Mouse (Mus musculus) ovary, adult 18-20 months (tissue): ENCODE measurements around the gene Cdc42ep3.

Source experiments
- DNase-seq: peaks from one replicate; pipeline ENCODE4 v3.0.0; 2022; ENCODE audit warnings: low spot score, mixed read lengths

Cdc42ep3 gene

DNA sequence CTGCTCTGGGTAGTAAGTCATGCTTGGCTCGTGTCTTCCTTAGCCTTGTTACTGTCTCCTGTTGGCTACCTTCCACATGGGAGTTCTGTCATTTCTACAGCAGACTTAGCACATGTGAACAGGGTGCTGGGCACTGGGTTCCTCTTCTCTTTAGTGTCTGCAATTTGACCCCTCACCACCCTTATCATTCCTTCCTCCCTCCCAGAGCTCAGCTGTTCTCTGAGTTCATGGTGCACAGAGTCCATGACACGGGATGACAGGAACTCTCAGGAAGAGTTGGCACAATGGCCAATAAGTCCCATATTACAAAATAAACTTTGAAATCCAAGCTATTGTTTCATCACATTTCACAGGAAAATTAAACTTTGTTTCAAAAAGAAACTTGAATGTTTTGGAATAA, 64.2 kb downstream of the Cdc42ep3 start:
- no peak for DNase-seq

DNA sequence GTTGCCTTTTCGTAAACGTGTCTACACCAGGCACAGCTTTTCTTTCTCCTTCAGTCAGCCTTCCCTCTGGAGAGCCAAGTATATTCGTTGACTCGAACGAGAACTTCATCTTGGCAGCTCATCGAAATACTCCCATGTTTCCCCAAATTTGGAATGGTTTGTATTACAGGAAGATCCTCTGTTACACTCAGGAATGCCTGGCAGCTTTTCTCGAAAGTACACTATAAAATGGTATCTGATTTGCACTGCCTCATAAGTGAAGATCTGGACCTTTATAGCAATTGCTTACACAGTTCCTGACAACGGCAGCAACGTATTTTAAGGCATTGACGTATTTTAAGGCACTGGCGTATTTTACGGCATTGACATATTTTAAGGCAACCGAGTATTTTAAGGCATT, 67.6 kb downstream of the Cdc42ep3 start:
- no peak for DNase-seq

DNA sequence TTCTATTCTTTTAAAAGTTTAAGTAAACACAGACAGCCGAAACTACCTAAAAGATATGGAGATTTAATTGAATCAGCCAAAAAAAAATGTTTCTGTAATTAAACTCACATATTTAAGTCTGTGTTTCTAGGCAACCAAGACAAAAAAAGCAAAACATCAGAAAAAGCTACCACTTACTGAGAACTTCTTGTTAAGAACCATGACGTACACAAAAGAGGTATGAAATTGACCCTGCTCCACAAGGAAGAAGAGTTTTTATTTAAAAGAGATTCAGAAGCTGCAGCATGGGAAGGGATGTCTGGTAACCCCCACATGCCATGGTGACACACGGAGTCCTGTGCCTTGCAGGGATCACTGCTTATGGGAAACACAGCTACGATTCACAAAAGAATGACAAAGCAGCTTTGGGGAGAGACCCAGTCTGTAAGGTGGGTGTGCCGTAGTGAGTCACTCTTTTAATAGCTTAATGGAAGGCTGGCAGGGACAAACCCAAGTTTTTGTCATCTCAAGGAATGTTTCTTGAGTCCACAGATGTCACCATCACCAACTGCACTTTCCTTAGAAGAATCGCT, 69.8 kb downstream of the Cdc42ep3 start:
- no peak for DNase-seq
